Mouse (Mus musculus): ENCODE data around the gene Rapgef1. TPM values are rescaled to one million over a fixed set of nuclear protein-coding genes. Genes with fewer than 3 reads are reported as not detected.

The Rapgef1 gene
- polyA plus RNA-seq, 1 experiment from 2014 or later: 13.6 TPM

- Histone ChIP-seq H3K4me3 (ENCODE audit: low read length) (no peak overlapping the region), H3K4me2 (replicated peaks; ENCODE audit: low read depth, low read length) (no peak overlapping the region), H3K9ac (replicated peaks; ENCODE audit: low read length) (no peak overlapping the region), H3K27me3 (ENCODE audit: insufficient read depth, low read length) (no peaks in the 10 kb centered on the region), H3K27ac (ENCODE audit: low read length) (no peak overlapping the region), H3K4me1 (ENCODE audit: insufficient read depth, low read length) (peaks cover 10% of the 10 kb centered on the region), H3K36me3 (ENCODE audit: insufficient read depth, low read length) (no peaks in the 10 kb centered on the region), H3K9me3 (ENCODE audit: low read length) (no peaks in the 10 kb centered on the region)
- WGBS: 92% methylated on average over 5 of the region's 5 CpGs
- no peak for ATAC-seq (ENCODE audit: low FRiP score, low TSS enrichment)
These were observed 32.4 kb downstream of the Rapgef1 start for GRCm38 (mm10) chr2:29651876-29652275.

DNA sequence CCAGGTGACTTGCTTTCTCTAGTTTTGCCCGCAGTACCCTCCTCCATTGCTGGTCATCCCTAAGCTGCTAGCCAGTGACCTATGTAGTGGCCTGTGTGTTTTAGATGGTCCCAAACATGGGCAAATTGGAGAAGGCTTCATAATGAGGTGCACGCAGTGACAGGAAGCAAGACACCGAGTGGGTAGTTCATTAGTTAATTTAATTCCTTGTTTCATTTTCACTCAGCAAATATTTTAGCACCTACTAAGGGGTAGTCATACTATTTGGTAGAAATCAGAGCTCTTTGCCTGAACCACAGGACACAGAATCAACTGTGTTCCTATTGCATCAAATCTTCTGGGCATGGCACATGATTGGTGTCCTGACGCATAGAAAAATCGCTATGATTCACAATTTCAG lies 35.9 kb downstream of the Rapgef1 start:
- no peak overlapping the region for H3K27ac ChIP-seq (ENCODE audit: low read length)
- 90% methylated on average over 5 of the region's 5 CpGs for WGBS
- peaks cover 16% of the 10 kb centered on the region for H3K4me1 ChIP-seq (ENCODE audit: insufficient read depth, low read length)

DNA sequence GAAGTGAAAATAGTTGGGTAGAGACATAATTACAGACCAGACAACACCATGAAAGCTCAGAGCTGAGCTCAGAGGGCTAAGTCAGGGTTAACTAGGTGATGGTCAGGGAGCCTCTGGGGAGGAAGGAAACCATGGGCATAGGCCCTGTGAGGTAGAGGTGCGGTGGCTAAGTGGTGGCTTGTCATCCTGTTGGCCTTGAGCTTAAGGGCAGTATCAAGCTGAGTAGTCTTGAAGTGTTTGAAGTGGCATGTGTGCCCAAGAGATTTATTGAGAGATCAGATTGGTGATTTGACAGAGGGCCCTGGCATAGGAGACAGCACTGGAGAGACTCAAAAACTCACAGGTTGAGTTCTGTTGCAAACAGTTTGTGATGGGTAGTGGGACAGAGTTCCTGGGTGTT lies 36.6 kb downstream of the Rapgef1 start:
- H3K27ac ChIP-seq (ENCODE audit: low read length): no peak overlapping the region
- no peaks in the 10 kb centered on the region for H3K36me3 ChIP-seq (ENCODE audit: insufficient read depth, low read length)
- no peak overlapping the region for H3K4me2 ChIP-seq (replicated peaks; ENCODE audit: low read depth, low read length)
- H3K4me1 ChIP-seq (ENCODE audit: insufficient read depth, low read length): peaks cover 23% of the 10 kb centered on the region
- 91% methylated on average over 1 of the region's 1 CpGs for WGBS
- no peak overlapping the region for H3K9ac ChIP-seq (replicated peaks; ENCODE audit: low read length)
- no peaks in the 10 kb centered on the region for H3K9me3 ChIP-seq (ENCODE audit: low read length)
- peaks cover 3% of the 10 kb centered on the region; the same call in 1 of the 2 replicates for H3K27me3 ChIP-seq (ENCODE audit: insufficient read depth, low read length)
- no peak for ATAC-seq (ENCODE audit: low FRiP score, low TSS enrichment)
- H3K4me3 ChIP-seq (ENCODE audit: low read length): no peak overlapping the region

More for the DNA sequence above, 35.9 kb downstream of the Rapgef1 start:
- H3K9ac ChIP-seq (replicated peaks; ENCODE audit: low read length): no peak overlapping the region
- H3K36me3 ChIP-seq (ENCODE audit: insufficient read depth, low read length): no peaks in the 10 kb centered on the region
- no peak overlapping the region for H3K4me3 ChIP-seq (ENCODE audit: low read length)
- peaks cover 3% of the 10 kb centered on the region; the same call in 1 of the 2 replicates for H3K27me3 ChIP-seq (ENCODE audit: insufficient read depth, low read length)
- no peak overlapping the region for H3K4me2 ChIP-seq (replicated peaks; ENCODE audit: low read depth, low read length)
- no peaks in the 10 kb centered on the region for H3K9me3 ChIP-seq (ENCODE audit: low read length)
- no peak for ATAC-seq (ENCODE audit: low FRiP score, low TSS enrichment)

DNA sequence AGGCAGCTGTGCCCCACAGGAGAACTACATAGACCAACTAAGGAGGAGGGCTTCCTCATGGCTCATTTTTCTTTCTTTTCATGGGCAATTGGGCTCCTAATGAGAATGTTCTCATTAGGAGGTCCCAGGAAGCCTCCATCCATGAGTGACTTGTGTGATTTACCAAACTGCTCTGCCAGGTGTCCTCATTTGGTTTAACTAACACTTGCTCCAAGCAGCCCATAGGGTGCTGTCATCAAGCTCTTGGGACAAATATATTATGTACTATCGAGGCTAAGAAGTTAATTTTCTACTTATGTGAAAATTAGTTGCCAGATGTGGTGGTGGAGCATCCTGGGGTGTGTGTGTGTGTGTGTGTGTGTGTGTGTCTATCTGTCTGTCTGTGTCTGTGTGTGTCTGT lies 37.6 kb downstream of the Rapgef1 start:
- 34% methylated on average over 1 of the region's 1 CpGs for WGBS
- no peaks in the 10 kb centered on the region for H3K36me3 ChIP-seq (ENCODE audit: insufficient read depth, low read length)
- ATAC-seq (ENCODE audit: low FRiP score, low TSS enrichment): 0 out of 2 replicates have a peak, but pooled peaks have one; percentile 20
- H3K9me3 ChIP-seq (ENCODE audit: low read length): no peaks in the 10 kb centered on the region
- no peak overlapping the region for H3K9ac ChIP-seq (replicated peaks; ENCODE audit: low read length)
- H3K4me2 ChIP-seq (replicated peaks; ENCODE audit: low read depth, low read length): no peak overlapping the region
- H3K27ac ChIP-seq (ENCODE audit: low read length): no peak overlapping the region
- no peak overlapping the region for H3K4me3 ChIP-seq (ENCODE audit: low read length)
- H3K27me3 ChIP-seq (ENCODE audit: insufficient read depth, low read length): peaks cover 3% of the 10 kb centered on the region; the same call in 1 of the 2 replicates
- H3K4me1 ChIP-seq (ENCODE audit: insufficient read depth, low read length): peaks cover 33% of the 10 kb centered on the region

- no peak overlapping the region for H3K4me3 ChIP-seq (ENCODE audit: low read length)
- peaks cover 56% of the 10 kb centered on the region for H3K4me1 ChIP-seq (ENCODE audit: insufficient read depth, low read length)
- H3K9ac ChIP-seq (replicated peaks; ENCODE audit: low read length): no peak overlapping the region
- H3K9me3 ChIP-seq (ENCODE audit: low read length): no peaks in the 10 kb centered on the region
- H3K36me3 ChIP-seq (ENCODE audit: insufficient read depth, low read length): no peaks in the 10 kb centered on the region
- peak overlapping the region; percentile 35; the same call in 1 of the 2 replicates for H3K27ac ChIP-seq (ENCODE audit: low read length)
- no peak overlapping the region for H3K4me2 ChIP-seq (replicated peaks; ENCODE audit: low read depth, low read length)
- 47% methylated on average over 6 of the region's 6 CpGs for WGBS
- peaks cover 3% of the 10 kb centered on the region; the same call in 1 of the 2 replicates for H3K27me3 ChIP-seq (ENCODE audit: insufficient read depth, low read length)
- no peak for ATAC-seq (ENCODE audit: low FRiP score, low TSS enrichment)
These were observed 42.3 kb downstream of the Rapgef1 start for GRCm38 (mm10) chr2:29661751-29662191.

GRCm38 (mm10) chr2:29663260-29663877 lies 43.8 kb downstream of the Rapgef1 start:
- Histone ChIP-seq H3K27me3 (ENCODE audit: insufficient read depth, low read length) (peaks cover 3% of the 10 kb centered on the region; the same call in 1 of the 2 replicates), H3K27ac (ENCODE audit: low read length) (peak overlapping the region; percentile 70), H3K9ac (replicated peaks; ENCODE audit: low read length) (no peak overlapping the region; the same call in 1 of the 2 replicates), H3K4me3 (ENCODE audit: low read length) (no peak overlapping the region), H3K36me3 (ENCODE audit: insufficient read depth, low read length) (no peaks in the 10 kb centered on the region), H3K4me1 (ENCODE audit: insufficient read depth, low read length) (peaks cover 58% of the 10 kb centered on the region), H3K9me3 (ENCODE audit: low read length) (no peaks in the 10 kb centered on the region), H3K4me2 (replicated peaks; ENCODE audit: low read depth, low read length) (no peak overlapping the region)
- WGBS: 3% methylated on average over 4 of the region's 4 CpGs
- ATAC-seq (ENCODE audit: low FRiP score, low TSS enrichment): peak; percentile 76

DNA sequence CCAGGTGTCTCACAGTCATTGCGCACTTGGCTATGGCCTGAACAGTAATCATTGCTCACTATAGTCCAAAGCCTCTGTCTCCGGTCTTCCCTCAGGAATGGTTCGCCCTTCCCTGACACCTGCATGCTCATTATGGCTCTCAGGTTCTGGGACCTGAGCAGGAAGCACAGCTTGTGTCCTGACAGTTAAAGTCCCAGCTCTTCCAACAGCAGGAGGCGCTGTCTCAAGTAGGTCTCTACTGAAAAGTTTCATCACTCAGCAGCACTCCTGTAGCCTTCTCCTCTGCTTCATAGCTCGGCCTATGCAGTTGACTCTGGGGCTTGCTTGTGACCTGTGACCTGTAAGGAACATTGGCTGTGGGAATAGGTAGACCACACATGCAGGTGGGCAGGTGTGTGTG lies 45.9 kb downstream of the Rapgef1 start:
- H3K36me3 ChIP-seq (ENCODE audit: insufficient read depth, low read length): no peaks in the 10 kb centered on the region
- no peak overlapping the region for H3K4me2 ChIP-seq (replicated peaks; ENCODE audit: low read depth, low read length)
- H3K27ac ChIP-seq (ENCODE audit: low read length): no peak overlapping the region
- no peaks in the 10 kb centered on the region for H3K9me3 ChIP-seq (ENCODE audit: low read length)
- no peak for ATAC-seq (ENCODE audit: low FRiP score, low TSS enrichment)
- no peak overlapping the region for H3K4me3 ChIP-seq (ENCODE audit: low read length)
- H3K4me1 ChIP-seq (ENCODE audit: insufficient read depth, low read length): peaks cover 70% of the 10 kb centered on the region
- no peaks in the 10 kb centered on the region for H3K27me3 ChIP-seq (ENCODE audit: insufficient read depth, low read length)
- WGBS: 90% methylated on average over 5 of the region's 5 CpGs
- H3K9ac ChIP-seq (replicated peaks; ENCODE audit: low read length): no peak overlapping the region

DNA sequence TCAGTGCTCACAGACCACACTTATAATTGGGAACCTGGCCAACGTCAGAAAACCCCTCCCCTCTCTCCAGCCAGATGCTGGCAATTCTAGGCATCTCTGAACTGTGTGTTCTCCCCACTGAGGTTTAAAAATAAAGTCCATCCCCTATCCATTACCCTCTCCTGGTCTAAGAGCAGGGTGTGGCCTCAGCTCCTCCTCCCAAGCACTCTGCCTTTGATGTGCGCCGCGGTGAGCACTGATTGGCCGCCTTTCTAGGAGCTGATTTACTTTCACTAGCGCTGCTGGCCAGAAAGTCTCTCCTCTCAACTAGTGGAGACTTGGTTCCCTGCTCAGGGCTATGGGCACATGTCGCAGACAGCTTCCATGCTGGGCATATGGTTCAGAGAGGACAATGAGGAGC lies 47.1 kb downstream of the Rapgef1 start:
- no peak overlapping the region for H3K9ac ChIP-seq (replicated peaks; ENCODE audit: low read length)
- H3K27me3 ChIP-seq (ENCODE audit: insufficient read depth, low read length): no peaks in the 10 kb centered on the region
- H3K4me2 ChIP-seq (replicated peaks; ENCODE audit: low read depth, low read length): no peak overlapping the region
- no peak overlapping the region for H3K27ac ChIP-seq (ENCODE audit: low read length)
- WGBS: 6% methylated on average over 7 of the region's 7 CpGs
- H3K4me1 ChIP-seq (ENCODE audit: insufficient read depth, low read length): peaks cover 64% of the 10 kb centered on the region
- ATAC-seq (ENCODE audit: low FRiP score, low TSS enrichment): peak; percentile 57
- no peaks in the 10 kb centered on the region for H3K36me3 ChIP-seq (ENCODE audit: insufficient read depth, low read length)
- H3K4me3 ChIP-seq (ENCODE audit: low read length): no peak overlapping the region
- no peaks in the 10 kb centered on the region for H3K9me3 ChIP-seq (ENCODE audit: low read length)

- H3K27ac ChIP-seq (ENCODE audit: low read length): no peak overlapping the region
- H3K9me3 ChIP-seq (ENCODE audit: low read length): no peaks in the 10 kb centered on the region
- ATAC-seq (ENCODE audit: low FRiP score, low TSS enrichment): no peak
- 68% methylated on average over 4 of the region's 4 CpGs for WGBS
- H3K4me1 ChIP-seq (ENCODE audit: insufficient read depth, low read length): peaks cover 59% of the 10 kb centered on the region
- no peak overlapping the region for H3K4me3 ChIP-seq (ENCODE audit: low read length)
- no peaks in the 10 kb centered on the region for H3K36me3 ChIP-seq (ENCODE audit: insufficient read depth, low read length)
- H3K27me3 ChIP-seq (ENCODE audit: insufficient read depth, low read length): no peaks in the 10 kb centered on the region
- H3K9ac ChIP-seq (replicated peaks; ENCODE audit: low read length): no peak overlapping the region
- no peak overlapping the region for H3K4me2 ChIP-seq (replicated peaks; ENCODE audit: low read depth, low read length)
These were observed 47.6 kb downstream of the Rapgef1 start for GRCm38 (mm10) chr2:29667109-29667508.

- whole genome bisulfite sequencing: 72% methylated on average over 7 of the region's 7 CpGs
- ATAC-seq (ENCODE audit: low FRiP score, low TSS enrichment): no peak
- Histone ChIP-seq H3K4me1 (ENCODE audit: insufficient read depth, low read length) (peaks cover 48% of the 10 kb centered on the region), H3K4me3 (ENCODE audit: low read length) (no peak overlapping the region), H3K9me3 (ENCODE audit: low read length) (no peaks in the 10 kb centered on the region), H3K9ac (replicated peaks; ENCODE audit: low read length) (no peak overlapping the region), H3K27me3 (ENCODE audit: insufficient read depth, low read length) (no peaks in the 10 kb centered on the region), H3K27ac (ENCODE audit: low read length) (no peak overlapping the region), H3K4me2 (replicated peaks; ENCODE audit: low read depth, low read length) (no peak overlapping the region), H3K36me3 (ENCODE audit: insufficient read depth, low read length) (no peaks in the 10 kb centered on the region)
These were observed 48.6 kb downstream of the Rapgef1 start for GRCm38 (mm10) chr2:29668011-29668691.
